Mouse (Mus musculus) C2C12 (cell line): ENCODE data around the gene Usp9x.

ENCODE experiments used
- CEBPB ChIP-seq: IDR thresholded peaks from one replicate; pipeline ENCODE4 v1.6.1; 2011; ENCODE audit warnings: low read depth, mild to moderate bottlenecking, control low read depth, moderate library complexity
- CTCF ChIP-seq: IDR thresholded peaks from one replicate; pipeline ENCODE4 v1.5.1; 2011; ENCODE audit not compliant: control insufficient read depth, insufficient read depth, insufficient read length
- FOSL1 ChIP-seq: IDR thresholded peaks from one replicate; pipeline ENCODE4 v1.8.0; 2011; ENCODE audit warnings: mild to moderate bottlenecking, low read length; ENCODE audit not compliant: poor library complexity, insufficient read depth, severe bottlenecking
- MAX ChIP-seq: IDR thresholded peaks from one replicate; pipeline ENCODE4 v1.6.1; 2011; ENCODE audit warnings: mild to moderate bottlenecking, control low read depth
- MYOD1 ChIP-seq: IDR thresholded peaks from one replicate; pipeline ENCODE4 v1.6.1; 2011; ENCODE audit warnings: low read depth; ENCODE audit not compliant: control insufficient read depth, insufficient read length
- USF1 ChIP-seq: IDR thresholded peaks from one replicate; pipeline ENCODE4 v1.6.1; 2011; ENCODE audit warnings: low read depth, mild to moderate bottlenecking, control low read depth, moderate library complexity

DNA sequence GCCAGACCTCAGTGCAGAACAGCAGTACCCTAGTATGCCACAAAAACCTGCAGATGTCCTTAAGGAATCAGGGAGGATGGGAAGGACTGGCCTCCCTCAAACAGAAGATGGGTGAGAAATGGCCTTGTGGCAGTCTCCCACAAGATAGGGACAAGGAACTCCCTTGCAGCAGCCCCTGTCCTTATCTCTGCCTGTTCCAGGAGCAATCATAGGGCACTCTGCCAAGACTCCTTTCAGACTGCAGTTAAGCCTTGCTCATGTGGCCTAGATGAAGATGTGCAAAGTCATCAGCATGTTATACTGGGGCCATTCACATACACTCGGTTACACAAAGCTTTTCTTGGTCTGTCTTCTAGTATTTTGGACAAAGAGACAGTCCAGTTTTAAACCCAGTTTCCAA, 16.7 kb upstream of the Usp9x start:
- TF ChIP-seq CTCF (no peak), MYOD1 (no peak), MAX (no peak), CEBPB (no peak), USF1 (no peak), FOSL1 (no peak)
